Mouse (Mus musculus) kidney, postnatal 4 days (tissue): ENCODE measurements around the gene Plcl1.

ENCODE experiments used
- DNase-seq, 2 experiments: peaks; one replicate each; pipeline ENCODE4 v3.0.0; 2021; ENCODE audit warnings: mixed read lengths in 2 of 2

Gene Plcl1

DNA sequence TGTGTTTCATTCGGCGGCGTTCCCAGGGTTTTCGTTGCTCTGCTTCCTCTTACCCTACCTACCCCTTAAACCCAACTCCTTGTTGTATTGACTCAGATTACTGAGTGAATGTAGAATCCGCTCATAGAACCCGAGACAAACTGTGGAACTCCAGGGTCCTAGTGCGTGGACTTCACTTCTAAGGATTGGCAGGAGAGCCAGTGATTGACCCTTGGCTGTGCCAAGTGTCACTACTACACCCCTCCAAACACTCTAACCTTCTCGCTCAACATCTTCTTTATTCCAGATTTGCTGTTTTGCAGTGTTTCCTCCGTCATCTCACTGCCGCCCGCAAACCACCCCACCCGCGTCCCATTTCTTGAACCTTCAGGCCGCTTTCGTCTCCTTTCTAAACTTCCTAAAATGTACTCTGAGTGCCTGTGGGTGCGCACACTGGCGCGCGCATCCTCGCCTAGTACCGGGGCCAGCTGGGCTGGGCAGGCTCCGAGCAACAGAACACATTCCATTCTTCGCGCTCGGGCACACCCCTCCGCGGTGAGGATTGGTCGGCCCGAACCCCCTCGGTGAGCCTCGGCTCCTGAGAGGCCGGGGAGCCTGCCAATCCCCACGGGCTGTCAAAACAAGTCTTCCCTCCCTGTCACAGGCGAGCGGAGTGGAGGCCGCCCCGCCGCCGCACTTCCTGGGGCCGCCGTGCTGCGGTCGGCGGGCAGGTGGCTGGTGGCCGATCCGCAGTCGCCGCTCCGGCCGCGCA is at the start of gene Plcl1:
TSS of gene Plcl1 (plus strand) at position 650 of the 751 bp plus-strand sequence.
- peak; percentile 97 to 99 for DNase-seq

DNA sequence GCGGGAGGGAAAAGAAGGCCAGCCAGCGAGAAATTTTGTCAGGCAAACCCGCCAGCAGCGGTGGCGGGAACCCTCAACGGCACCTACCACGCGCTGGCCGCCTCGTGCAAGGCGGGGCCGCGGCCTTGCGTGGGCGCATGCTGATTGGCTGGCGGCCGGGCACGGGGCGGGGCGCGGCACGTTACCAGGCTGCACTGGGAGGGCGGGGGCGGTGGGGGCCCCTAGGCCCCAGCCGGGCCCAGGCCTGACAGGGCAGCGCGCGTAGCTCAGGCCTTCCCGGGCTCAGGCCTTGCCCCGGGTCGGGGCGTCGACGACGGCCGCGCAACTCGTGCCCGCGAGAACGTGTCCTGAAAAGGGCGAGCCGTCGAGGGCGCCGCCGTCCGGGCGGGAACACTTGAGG is 43.1 kb upstream of the Plcl1 start:
- no peak for DNase-seq

DNA sequence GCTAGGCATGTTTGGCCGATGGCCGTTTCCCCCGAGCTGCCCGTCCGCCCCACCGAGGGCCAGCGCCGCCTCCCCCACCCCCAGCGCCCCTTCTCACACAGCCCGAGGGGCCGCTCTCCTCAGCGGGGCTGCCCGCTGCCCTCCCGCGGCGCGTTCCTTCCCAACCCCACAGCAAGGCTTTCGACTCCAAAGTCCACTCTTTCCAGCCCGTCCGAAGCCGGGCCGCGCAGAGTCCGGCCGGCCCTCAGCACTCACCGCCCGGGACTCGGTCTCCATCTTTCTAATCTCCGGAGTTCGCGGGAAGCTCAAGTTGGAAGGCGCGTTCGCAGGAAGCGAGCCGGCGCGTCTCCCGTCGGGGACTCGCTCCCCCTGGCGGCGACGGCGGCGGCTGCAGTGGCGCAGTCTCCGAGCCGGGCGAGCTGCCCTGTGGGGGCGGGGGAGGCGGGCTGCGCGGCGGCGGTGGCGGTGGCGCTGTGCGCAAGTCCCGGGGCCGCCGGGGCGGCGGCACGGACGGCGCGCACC is 42.6 kb upstream of the Plcl1 start, which contains the start of gene Boll:
TSS of gene Boll (minus strand) at position 426 of the 522 bp plus-strand sequence.
- peak; percentile 84 to 88 for DNase-seq

DNA sequence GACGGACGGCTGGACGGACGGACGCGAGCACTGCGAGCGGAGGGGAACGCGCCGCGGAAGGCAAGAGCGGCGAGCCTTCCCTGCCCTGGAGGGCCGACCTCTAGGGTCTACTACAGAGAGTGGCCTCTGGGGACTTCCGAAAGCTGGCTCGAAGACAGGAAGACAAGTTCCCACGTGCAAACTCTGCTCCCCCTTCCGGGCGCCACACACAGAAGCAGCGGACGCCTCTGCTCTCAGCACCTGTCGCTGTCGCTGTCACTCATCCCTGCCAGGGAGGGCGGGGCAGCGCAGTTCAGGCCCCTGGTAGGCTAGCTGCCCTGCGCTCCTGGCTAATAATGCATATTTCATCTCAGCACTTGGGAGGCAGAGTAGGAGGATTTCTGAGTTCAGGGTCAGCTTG is 42.1 kb upstream of the Plcl1 start:
- peak; percentile 54 to 70 for DNase-seq

DNA sequence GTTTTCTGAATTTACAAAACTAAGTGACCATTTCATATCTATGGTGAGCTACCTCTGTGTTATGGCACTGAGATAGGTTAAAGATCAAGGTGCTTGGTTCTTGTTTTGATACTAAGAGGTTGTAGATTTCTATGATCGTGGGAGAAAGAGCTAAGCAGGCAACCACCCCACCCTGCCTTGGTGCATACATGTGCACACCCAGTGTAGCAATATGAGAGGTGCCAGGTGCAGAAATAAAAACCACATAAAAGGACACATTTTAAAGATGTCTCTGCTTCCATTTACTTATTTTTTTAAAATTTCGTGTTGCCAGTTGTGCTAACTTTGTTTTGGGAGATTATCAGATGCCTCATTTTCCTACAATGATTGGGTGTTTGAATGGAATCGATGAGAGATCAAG is 33.1 kb upstream of the Plcl1 start:
- DNase-seq, result no peak

DNA sequence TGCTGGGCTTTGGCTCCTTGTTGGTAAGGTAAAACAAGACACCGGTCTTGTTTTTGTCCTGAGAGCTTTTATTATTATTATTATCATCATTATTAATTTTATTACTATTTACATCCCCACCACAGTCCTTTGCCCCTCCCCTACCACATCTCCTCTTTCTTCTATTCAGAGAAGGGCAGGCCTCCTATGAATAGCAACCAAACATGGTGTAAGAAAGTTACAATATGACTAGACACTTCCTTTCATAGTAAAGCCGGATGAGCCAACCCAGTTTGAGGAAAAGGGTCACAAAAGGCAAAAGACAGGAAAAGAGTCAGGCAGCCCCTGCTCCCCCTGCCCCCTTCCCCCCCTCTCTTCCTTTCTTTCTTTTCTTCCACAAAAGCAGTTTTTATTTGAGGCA is 25.2 kb upstream of the Plcl1 start:
- DNase-seq, result no peak

DNA sequence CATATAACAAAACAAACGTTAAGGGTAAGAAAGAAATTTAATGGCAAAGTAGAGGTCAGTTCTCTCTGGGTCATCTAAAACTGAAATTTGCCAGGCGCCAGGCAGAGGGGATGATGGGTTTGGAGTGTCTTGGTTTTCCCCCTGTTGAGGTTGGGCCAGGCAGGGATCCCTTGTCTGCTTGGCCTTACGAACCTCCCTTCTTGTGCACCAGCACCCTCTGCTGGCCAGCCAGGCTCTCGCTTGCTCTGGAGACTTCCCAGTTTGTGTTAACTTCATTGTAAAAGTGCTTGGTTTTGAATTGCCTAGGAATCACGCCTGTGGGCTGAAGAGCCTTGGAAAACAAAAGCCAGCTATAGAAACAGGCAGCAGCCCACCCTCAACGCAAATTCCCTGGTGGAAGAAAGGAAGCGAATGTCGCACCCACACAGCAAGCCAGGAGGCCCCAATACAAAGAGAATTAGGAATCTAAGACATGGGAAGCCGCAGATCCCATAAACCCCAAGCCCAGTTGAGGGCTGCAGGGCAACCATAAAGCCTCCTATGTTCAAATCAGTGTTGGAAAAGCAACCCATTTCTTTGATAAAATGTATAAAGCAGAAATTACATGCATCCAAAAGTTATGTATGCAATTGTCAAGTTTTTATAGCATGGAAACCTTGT is 22.5 kb upstream of the Plcl1 start:
- peak; percentile 90 to 91 for DNase-seq

DNA sequence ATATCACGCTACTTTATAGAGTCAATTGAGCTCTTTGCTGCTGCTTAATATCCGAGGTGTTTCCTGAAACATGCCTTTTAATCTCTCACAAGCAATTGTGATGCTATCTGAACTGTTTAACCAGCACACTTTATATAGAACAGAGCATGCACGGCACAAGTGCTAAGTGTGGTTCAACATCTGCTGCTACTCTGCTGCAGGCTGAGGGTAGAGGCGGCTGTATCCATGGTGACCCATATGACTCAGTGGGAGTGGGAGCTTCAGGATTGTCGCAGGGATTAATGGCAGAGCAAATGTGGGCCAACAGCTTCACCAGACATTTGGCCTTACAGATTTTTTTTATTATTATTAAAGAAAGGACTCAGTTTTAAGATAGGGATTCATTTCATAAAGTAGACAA is 5.8 kb upstream of the Plcl1 start:
- DNase-seq, result no peak

DNA sequence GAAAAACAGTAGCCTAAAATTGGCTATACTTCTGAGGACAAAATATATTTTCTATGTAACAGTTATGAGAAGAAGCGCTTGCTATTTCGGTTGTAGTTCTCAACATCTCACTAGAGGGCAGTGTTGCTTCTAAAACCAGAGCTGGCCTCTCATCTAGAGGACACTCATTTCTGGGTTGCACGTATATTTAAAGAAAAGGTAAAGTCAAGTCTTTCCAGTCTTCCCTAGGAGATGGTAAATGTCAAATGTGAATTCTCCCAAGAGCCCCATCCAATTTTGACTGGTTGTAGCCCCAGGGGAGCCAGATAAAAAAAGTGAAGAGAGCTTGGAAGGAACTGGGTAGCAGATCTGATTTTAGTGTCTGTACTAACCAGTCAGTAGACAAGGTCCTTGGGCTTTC is 1.3 kb upstream of the Plcl1 start:
- peak; percentile 37 to 58 for DNase-seq

DNA sequence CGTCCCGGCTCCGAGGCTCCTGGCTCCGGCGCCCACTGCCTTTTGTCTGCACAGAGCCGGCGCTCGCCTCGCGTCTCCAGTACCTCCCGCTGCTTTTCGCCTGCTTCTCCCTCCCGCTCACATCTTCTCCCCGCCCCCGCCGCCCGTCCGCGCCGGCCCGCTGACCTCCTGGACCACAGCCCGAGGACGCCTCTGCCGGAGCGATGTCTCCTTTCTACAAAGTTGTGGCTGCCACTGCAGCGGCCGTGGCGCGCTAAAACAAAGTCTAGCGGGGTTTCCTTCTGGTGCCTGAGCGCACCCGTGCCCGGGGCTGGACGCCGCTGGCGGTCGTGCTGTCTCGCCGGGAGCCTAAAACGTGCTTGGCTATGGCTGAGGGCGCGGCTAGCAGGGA is 297 bp downstream of the Plcl1 start:
- peak; percentile 83 to 88 for DNase-seq

DNA sequence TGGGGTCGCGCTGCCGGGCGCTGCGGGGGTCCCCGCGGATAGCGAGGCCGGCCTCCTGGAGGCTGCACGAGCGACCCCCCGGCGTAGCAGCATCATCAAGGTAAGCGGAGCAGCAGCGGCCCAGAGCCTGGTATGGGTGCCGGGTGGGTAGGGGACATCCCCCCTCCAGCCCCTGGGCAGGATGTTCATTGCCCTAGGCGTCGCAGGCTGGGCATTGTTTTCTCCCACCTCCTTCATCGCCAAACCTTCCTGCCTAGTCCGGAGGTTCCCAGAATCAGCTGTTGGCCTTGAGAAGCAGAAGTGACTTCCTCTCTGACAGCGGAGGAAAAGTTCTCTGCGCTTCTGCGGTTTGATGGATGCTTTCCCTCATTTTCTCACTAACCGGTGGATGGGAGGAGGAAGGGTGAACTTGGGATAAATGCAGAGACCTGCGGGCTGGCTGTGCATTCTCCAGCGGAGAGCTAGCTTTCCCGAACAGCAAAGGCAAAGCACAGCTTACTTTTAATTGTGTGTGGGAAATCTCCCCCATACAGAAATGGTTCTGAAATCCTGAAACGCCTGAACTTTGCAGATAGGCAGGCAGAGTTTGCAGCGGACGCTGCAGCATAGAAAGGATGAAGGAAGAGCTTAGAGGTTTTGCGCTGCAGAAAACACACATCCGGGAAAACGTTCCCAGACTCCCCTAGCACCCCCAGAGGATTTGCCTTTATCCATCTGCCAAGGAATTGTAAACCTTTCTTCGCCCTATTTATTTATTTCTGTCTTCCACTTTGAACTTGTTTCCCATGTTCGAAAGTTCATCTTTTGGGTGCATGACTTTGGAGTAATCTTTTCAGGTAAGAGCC is 1.0 kb downstream of the Plcl1 start:
- DNase-seq, result peak; percentile 34 to 57

DNA sequence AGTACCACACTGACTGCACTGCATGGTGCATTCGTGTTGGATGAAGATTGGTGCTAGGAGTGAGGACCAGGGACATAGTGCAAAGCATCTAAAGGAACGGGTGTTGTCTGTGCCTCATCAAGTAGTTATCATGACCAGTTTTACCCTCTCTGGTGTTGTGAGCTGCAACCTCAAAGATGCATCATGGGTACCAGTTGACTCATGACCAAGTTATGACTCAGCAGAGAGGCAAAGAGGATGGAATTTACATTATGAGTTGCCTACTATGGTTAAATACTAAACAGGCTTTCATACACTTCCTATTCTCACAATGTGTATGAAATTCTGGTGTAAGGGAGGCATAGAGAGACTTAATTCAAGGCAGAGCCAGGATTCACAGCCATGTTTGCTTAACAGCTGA is 4.9 kb downstream of the Plcl1 start:
- DNase-seq, result no peak

DNA sequence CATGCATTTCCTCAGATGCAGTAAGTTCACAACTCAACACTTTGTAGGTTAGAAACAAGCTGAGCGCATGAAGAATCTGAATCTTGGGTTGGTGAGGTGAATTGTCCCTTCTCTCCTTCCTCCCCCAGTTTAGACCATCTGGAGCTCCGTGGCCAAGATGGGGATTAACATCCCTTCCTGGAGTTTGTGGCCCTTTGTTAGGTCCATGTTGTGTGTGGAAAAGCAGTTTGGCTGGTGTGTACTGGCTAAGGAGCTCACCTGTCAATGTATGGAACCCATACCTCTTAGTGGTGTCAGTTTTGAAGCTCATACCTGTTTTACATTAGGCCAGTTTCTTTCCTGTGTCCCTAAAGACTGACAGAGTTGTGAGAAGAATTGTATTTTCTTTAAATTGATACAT is 5.4 kb downstream of the Plcl1 start:
- DNase-seq, result no peak

DNA sequence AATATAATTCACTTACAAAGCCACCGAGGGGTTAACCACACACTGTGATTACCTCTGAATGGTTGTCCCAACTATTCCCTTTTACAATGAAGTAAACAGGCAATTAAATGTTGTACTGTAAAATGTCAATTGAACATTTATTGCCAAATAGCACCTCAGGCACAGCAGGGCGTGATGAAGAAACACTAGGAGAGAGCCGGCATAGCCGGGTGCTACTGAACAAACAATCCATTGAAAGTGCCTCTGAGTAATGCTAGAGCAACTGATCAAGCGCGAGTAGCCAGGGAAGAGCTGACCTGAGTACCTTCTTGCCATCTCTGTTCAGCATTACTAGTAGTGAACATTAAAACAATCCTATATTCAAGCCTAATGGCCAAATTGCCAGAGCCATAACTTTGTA is 6.8 kb downstream of the Plcl1 start:
- no peak for DNase-seq

DNA sequence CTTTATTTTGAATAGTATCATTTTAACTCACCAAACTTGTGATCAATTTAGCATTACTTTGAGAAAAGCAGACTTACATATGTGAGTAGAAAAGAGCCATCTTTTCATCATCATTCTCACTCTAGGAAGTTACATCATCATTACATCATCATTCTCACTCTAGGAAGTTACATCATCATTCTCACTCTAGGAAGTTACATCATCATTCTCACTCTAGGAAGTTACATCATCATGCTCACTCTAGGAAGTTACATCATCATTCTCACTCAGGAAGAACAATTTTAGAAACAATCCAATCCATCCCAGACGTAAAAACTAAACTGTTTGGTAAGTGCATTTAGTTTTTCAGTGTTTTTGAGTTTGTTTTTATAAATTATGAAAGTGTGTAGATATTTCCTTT is 7.8 kb downstream of the Plcl1 start:
- no peak for DNase-seq

DNA sequence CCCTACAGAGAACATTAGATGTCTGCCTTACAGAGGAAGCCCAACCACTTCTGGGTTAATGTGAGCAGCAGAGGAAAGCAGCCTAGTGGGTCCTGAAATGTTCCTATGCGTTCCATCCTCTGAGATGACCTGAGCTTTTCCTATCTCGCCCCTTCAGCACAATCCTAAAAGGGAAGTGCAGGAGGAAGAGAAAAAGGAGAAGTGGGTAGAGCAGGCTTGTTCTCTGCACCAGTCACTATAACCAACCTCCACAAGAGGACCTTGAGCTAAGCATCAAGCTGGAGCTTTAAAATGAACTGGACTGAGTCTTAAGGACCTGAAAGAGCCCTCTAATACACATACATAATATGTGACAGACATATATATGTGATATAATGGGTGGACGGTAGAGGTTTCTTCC is 13.2 kb downstream of the Plcl1 start:
- no peak for DNase-seq

DNA sequence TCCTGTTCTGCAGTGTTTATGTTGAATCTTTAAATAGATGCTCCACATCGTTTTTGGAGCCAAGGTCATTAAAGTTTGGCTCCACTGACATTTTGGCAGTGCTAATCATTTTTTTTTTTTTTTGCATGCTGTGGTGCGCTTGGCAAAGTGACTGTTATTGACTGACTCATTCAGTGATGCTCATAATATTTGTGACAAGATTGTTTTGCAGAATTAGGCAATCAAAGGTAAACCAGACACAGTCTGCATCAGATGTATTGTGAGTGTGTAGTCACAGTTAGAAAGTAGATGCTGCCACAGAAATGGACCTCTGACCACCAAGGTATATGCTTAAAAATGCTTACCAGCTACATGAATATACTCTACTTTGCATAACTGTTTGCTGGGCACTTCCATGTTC is 21.9 kb downstream of the Plcl1 start:
- DNase-seq, result no peak

DNA sequence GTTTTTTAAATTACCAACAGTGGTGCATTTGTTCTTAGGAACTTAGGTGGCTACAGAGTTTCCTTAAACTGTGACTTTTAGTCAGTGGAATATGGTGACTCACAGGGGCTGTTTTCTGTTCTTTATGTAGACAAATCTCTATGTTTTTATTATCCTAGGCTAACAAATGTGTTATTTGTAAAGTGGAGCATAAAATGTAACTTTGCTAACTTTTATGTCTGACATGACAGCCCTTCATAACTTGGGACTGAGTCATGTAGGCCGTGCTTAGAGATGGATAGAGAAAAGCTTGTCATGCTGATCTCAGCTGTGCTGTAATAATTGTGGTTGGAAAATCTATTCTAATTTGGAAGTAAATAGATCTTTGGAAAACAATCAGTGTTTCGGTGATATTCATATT is 23.3 kb downstream of the Plcl1 start:
- DNase-seq, result no peak

DNA sequence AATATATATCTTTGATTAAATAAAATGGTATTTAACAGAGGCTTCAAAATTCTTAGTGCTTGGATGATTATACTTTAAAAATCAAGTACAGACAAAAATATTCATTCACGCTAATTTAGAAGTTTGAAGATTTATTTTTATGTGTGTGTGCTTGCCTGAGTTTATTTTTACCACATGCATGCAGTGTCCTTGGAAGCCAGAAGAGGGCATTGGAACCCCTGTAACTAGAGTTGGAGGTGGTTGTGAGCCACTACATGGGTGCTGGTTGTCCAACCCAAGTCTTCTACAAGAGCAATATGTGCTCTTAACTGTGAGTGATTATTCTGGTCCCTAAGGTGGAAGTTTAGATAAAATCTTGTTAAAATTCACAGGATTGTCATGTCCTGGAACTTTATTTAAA is 24.0 kb downstream of the Plcl1 start:
- no peak for DNase-seq

DNA sequence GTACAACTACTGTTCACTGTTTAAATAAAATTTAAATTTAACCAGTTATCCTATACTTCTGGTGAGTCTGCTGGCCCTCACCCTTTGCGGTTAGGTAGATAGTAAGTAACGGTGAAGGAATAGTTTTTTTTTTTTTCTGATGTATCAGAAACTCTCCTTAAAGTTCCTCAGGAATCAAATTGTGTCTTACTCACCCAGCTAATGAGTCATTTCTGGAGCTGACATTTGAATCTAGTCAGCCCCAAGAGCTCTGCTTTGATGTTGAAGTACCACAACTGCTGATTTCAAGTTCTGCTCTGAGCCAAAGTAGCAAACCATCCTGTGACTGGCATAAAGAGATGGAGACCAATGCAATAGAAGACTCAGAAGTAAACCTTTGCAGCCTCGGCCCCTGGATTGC is 24.9 kb downstream of the Plcl1 start:
- no peak for DNase-seq

DNA sequence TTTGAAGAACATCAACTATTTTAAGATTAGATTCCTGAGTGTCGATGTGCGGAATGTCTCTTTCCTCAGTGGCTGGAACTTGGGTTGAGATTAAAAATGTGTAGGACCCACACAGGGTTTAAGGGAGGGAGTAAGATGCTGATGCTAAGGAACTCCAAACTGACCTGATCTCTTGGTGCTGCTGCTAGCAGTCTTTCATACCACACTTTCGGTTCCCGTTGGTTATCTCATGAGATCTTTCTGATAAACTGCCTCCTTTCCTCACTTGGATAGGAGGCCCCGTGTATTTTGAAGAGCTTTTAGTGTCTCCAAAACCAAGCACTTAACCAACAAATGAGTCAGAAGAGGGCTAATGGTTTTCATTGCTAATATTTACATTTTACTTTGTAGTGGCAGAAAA is 30.9 kb downstream of the Plcl1 start:
- DNase-seq, result no peak

DNA sequence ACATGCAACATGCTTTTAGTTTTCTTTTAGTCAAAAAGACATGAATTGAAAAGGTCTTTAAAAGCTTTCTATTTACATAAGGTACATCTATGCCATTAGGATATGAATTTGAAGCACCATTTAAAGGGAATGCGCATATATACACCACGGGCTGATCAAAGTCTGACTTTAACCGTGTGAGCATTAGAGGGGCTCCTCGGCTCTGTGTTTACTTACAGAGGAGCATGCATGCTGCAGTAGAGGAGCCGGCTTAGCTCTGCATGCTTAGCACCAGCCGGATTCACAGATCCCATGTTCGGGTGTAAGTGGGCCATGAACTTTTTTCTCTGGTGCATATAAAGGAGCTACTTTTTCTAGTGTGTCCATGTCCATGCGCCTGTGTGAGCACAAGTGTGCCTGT is 31.4 kb downstream of the Plcl1 start:
- no peak for DNase-seq

DNA sequence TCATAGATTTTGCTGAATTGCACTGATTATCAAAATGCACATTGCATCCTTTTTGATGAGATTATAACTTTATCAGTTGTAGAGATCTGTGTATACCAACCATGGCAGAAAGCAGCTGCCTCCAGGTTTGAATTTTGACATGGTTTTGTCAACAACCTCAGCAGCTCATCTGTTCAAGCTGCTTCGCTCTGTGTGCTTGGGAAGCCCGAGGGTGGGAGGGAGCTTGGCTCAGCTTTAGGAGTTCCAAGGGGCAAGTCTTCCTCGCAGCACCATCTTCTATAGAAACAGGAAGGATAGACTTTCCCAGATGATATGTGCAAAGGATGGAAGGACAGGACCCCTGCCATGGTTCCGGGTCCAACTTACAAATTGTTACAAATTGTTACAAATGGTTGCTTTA is 32.9 kb downstream of the Plcl1 start:
- no peak for DNase-seq
